Mouse (Mus musculus): ENCODE results near the gene Atp11a. TPM values are rescaled to one million over a fixed set of nuclear protein-coding genes. Genes with fewer than 3 reads are reported as not detected.

The Atp11a gene
- total and polyA plus RNA-seq, 3 experiments = 20.9 to 39.7 TPM; not detected in 1

DNA sequence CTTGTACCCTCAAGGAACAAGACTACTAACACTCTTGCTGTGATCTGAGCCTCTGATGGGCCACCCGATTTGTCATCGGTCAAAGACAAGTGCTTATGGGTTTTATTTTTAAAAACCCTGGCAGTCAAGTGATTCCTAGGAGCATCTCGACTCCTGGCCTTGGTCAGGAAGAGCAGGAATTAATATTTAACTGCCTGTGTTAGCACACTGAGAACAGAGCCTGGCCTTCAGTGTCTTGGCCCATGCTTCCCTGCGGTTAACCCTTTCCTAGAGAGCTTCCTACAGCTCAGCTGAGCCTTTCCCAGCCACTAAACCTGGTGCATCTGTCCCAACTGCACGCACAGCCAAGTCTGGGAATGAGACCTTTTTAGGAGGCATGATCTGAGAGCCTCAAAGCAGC is 48.1 kb downstream of the Atp11a start:
- no peak overlapping the region for H3K9ac ChIP-seq (ENCODE audit: control insufficient read depth, low read depth, low read length, poor library complexity, severe bottlenecking)
- no peak for DNase-seq (ENCODE audit: low read depth, low spot score)
- no peak for TF ChIP-seq USF1 (IDR thresholded peaks at IDR 0.05; ENCODE audit: low read depth, low read length)
- TF ChIP-seq KAT2A (conservative IDR thresholded peaks at IDR 0.05; ENCODE audit: low read depth, low read length) = no peak
- TF ChIP-seq EP300 (IDR thresholded peaks at IDR 0.05; ENCODE audit: low read depth in 1 of 2, low read length in 2 of 2) = no peak
- no peak for TF ChIP-seq UBTF (IDR thresholded peaks at IDR 0.05; ENCODE audit: borderline replicate concordance, insufficient read depth, low read depth, low read length)
- TF ChIP-seq CHD1 (IDR thresholded peaks at IDR 0.05; ENCODE audit: low read depth, low read length) = no peak
- TF ChIP-seq MEF2A (IDR thresholded peaks at IDR 0.05; ENCODE audit: extremely low read depth, insufficient replicate concordance, low read depth, low read length, poor library complexity, severe bottlenecking) = no peak
- TF ChIP-seq POLR2A (IDR thresholded peaks at IDR 0.05; ENCODE audit: control insufficient read depth in 1 of 2, insufficient read depth in 1 of 2, low read depth in 1 of 2, low read length in 2 of 2, poor library complexity in 1 of 2) = no peak
- no peak for TF ChIP-seq ELF1 (IDR thresholded peaks at IDR 0.05; ENCODE audit: low read depth, low read length)
- TF ChIP-seq SIN3A (IDR thresholded peaks at IDR 0.05; ENCODE audit: low read length) = no peak
- no peak for TF ChIP-seq POLR2AphosphoS5 (IDR thresholded peaks at IDR 0.05; ENCODE audit: borderline replicate concordance, low read depth, low read length)
- TF ChIP-seq BHLHE40 (IDR thresholded peaks at IDR 0.05; ENCODE audit: borderline replicate concordance, low read depth, low read length) = no peak
- TF ChIP-seq RAD21 (IDR thresholded peaks at IDR 0.05; ENCODE audit: low read depth, low read length) = no peak
- TF ChIP-seq ZNF384 (IDR thresholded peaks at IDR 0.05; ENCODE audit: low read depth, low read length) = no peak
- TF ChIP-seq MAZ (IDR thresholded peaks at IDR 0.05; ENCODE audit: low read depth, low read length) = no peak
- TF ChIP-seq CHD2 (IDR thresholded peaks at IDR 0.05; ENCODE audit: low read length) = no peak
- no peak for TF ChIP-seq GATA1 (IDR thresholded peaks at IDR 0.05; ENCODE audit: low read depth, low read length)
- no peak for TF ChIP-seq E2F4 (IDR thresholded peaks at IDR 0.05; ENCODE audit: borderline replicate concordance, low read depth, low read length)
- no peak for TF ChIP-seq TBP (IDR thresholded peaks at IDR 0.05; ENCODE audit: low read depth, low read length)
- no peak for TF ChIP-seq POLR2AphosphoS2 (IDR thresholded peaks at IDR 0.05; ENCODE audit: low read length)
- no peaks in the 10 kb centered on the region for H3K9me3 ChIP-seq (replicated peaks; ENCODE audit: insufficient read depth, low read length)
- H3K27ac ChIP-seq (ENCODE audit: control insufficient read depth, low read depth, low read length) = no peak overlapping the region
- no peak overlapping the region for H3K4me3 ChIP-seq (ENCODE audit: control insufficient read depth in 1 of 2, insufficient read depth in 1 of 2, low read depth in 2 of 2, low read length in 2 of 2)
- H3K79me2 ChIP-seq (ENCODE audit: control insufficient read depth, insufficient read depth, low read length, poor library complexity) = no peaks in the 10 kb centered on the region
- H3K36me3 ChIP-seq (ENCODE audit: control insufficient read depth in 1 of 2, insufficient read depth in 2 of 2, low read length in 2 of 2) = no peaks in the 10 kb centered on the region; a peak in 1 of 4 replicates
- H3K27me3 ChIP-seq (ENCODE audit: control insufficient read depth in 1 of 2, insufficient read depth in 2 of 2, low read length in 2 of 2) = no peaks in the 10 kb centered on the region
- no peaks in the 10 kb centered on the region for H3K4me1 ChIP-seq (ENCODE audit: control insufficient read depth in 1 of 2, insufficient read depth in 2 of 2, low read length in 2 of 2)

DNA sequence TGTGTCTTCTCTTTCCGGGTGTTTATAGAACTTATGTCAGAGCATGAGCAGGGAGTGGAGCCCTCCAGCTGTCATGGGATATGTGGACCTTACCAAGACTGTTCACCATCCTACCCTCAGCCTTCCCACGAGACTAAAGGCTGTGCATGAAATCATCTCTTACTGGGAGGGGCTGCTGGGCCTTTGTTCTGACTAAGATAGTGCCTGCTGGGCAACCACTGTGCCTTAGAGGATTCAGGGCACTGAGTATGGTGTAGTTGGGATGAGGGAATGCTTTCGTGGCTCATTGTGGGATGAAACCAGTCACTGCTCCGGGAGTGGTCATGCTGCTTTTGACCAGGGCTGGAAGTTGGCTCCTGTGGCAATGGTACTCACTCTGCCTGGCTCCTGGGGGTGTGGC is 48.8 kb downstream of the Atp11a start:
- Histone ChIP-seq H3K27ac (ENCODE audit: control insufficient read depth, low read depth, low read length) (no peak overlapping the region), H3K4me1 (ENCODE audit: control insufficient read depth in 1 of 2, insufficient read depth in 2 of 2, low read length in 2 of 2) (no peaks in the 10 kb centered on the region), H3K36me3 (ENCODE audit: control insufficient read depth in 1 of 2, insufficient read depth in 2 of 2, low read length in 2 of 2) (no peaks in the 10 kb centered on the region; a peak in 1 of 4 replicates), H3K9me3 (replicated peaks; ENCODE audit: insufficient read depth, low read length) (no peaks in the 10 kb centered on the region), H3K4me3 (ENCODE audit: control insufficient read depth in 1 of 2, insufficient read depth in 1 of 2, low read depth in 2 of 2, low read length in 2 of 2) (no peak overlapping the region), H3K79me2 (ENCODE audit: control insufficient read depth, insufficient read depth, low read length, poor library complexity) (no peaks in the 10 kb centered on the region), H3K9ac (ENCODE audit: control insufficient read depth, low read depth, low read length, poor library complexity, severe bottlenecking) (no peak overlapping the region), H3K27me3 (ENCODE audit: control insufficient read depth in 1 of 2, insufficient read depth in 2 of 2, low read length in 2 of 2) (no peaks in the 10 kb centered on the region)
- DNase-seq (ENCODE audit: low read depth, low spot score) = no peak
- no peak for TF ChIP-seq GABPA (IDR thresholded peaks at IDR 0.05; ENCODE audit: low read depth, low read length)
- TF ChIP-seq JUND (IDR thresholded peaks at IDR 0.05; ENCODE audit: low read depth, low read length) = no peak
- no peak for TF ChIP-seq TAL1 (IDR thresholded peaks at IDR 0.05; ENCODE audit: low read length)
